Mouse (Mus musculus): ENCODE measurements around the gene Wdr47.

- no peak for TF ChIP-seq SMC3 (IDR thresholded peaks at IDR 0.05; ENCODE audit: low read depth, low read length)
- no peak for TF ChIP-seq MXI1 (IDR thresholded peaks at IDR 0.05; ENCODE audit: low read depth, low read length)
- TF ChIP-seq RCOR1 (IDR thresholded peaks at IDR 0.05; ENCODE audit: low read depth, low read length): no peak
- no peak for TF ChIP-seq TAL1 (IDR thresholded peaks at IDR 0.05; ENCODE audit: low read length)
- no peak for TF ChIP-seq CHD2 (IDR thresholded peaks at IDR 0.05; ENCODE audit: low read length)
These were observed 2.6 kb upstream of the Wdr47 start for GRCm38 (mm10) chr3:108588446-108588845.

Measured in MEL (cell line).